Mouse (Mus musculus): ENCODE results near the gene Ankfn1. TPM values are rescaled to one million over a fixed set of nuclear protein-coding genes. Genes with fewer than 3 reads are reported as not detected.

Ankfn1 gene
- polyA plus RNA-seq, 1 experiment from 2014 or later, result 0.23 TPM

GRCm38 (mm10) chr11:89774913-89775312, 2.5 kb downstream of the Ankfn1 start:
- H3K9me3 ChIP-seq (replicated peaks; ENCODE audit: control insufficient read depth, low read length), result no peaks in the 10 kb centered on the region
- H3K36me3 ChIP-seq (ENCODE audit: control insufficient read depth, insufficient read depth, low read length), result no peaks in the 10 kb centered on the region
- H3K4me2 ChIP-seq, result no peak overlapping the region
- no peaks in the 10 kb centered on the region for H3K4me1 ChIP-seq (ENCODE audit: control insufficient read depth, insufficient read depth, low read length)
- H3K9ac ChIP-seq (ENCODE audit: low read depth, low read length), result no peak overlapping the region
- ATAC-seq (replicated peaks; ENCODE audit: insufficient number of reproducible peaks, low FRiP score, low TSS enrichment), result no peak
- no peaks in the 10 kb centered on the region for H3K27me3 ChIP-seq (ENCODE audit: control insufficient read depth, insufficient read depth, low read length)
- no peak overlapping the region for H3K4me3 ChIP-seq (ENCODE audit: low read depth, low read length)
- WGBS (ENCODE audit: insufficient replicate concordance), result 46% methylated on average over 3 of the region's 3 CpGs
- no peak overlapping the region for H3K27ac ChIP-seq (ENCODE audit: low read depth, low read length)

- Histone ChIP-seq H3K9me3 (replicated peaks; ENCODE audit: control insufficient read depth, low read length) (no peaks in the 10 kb centered on the region), H3K36me3 (ENCODE audit: control insufficient read depth, insufficient read depth, low read length) (no peaks in the 10 kb centered on the region), H3K4me3 (ENCODE audit: low read depth, low read length) (no peak overlapping the region), H3K4me2 (no peak overlapping the region), H3K9ac (ENCODE audit: low read depth, low read length) (no peak overlapping the region), H3K4me1 (ENCODE audit: control insufficient read depth, insufficient read depth, low read length) (no peaks in the 10 kb centered on the region), H3K27me3 (ENCODE audit: control insufficient read depth, insufficient read depth, low read length) (no peaks in the 10 kb centered on the region), H3K27ac (ENCODE audit: low read depth, low read length) (no peak overlapping the region)
- 84% methylated on average over 2 of the region's 2 CpGs for WGBS (ENCODE audit: insufficient replicate concordance)
- no peak for ATAC-seq (replicated peaks; ENCODE audit: insufficient number of reproducible peaks, low FRiP score, low TSS enrichment)
Observed at GRCm38 (mm10) chr11:89772941-89773340, 4.5 kb downstream of the Ankfn1 start.

GRCm38 (mm10) chr11:89765770-89766148, 11.7 kb downstream of the Ankfn1 start:
- Histone ChIP-seq H3K36me3 (ENCODE audit: control insufficient read depth, insufficient read depth, low read length) (no peaks in the 10 kb centered on the region), H3K27me3 (ENCODE audit: control insufficient read depth, insufficient read depth, low read length) (no peaks in the 10 kb centered on the region), H3K9ac (ENCODE audit: low read depth, low read length) (no peak overlapping the region), H3K9me3 (replicated peaks; ENCODE audit: control insufficient read depth, low read length) (no peaks in the 10 kb centered on the region), H3K27ac (ENCODE audit: low read depth, low read length) (no peak overlapping the region), H3K4me3 (ENCODE audit: low read depth, low read length) (no peak overlapping the region), H3K4me2 (no peak overlapping the region), H3K4me1 (ENCODE audit: control insufficient read depth, insufficient read depth, low read length) (no peaks in the 10 kb centered on the region)
- WGBS (ENCODE audit: insufficient replicate concordance), result 63% methylated on average over 2 of the region's 2 CpGs
- ATAC-seq (replicated peaks; ENCODE audit: insufficient number of reproducible peaks, low FRiP score, low TSS enrichment), result no peak

GRCm38 (mm10) chr11:89765014-89765769, 12.3 kb downstream of the Ankfn1 start:
- Histone ChIP-seq H3K4me2 (no peak overlapping the region), H3K9ac (ENCODE audit: low read depth, low read length) (no peak overlapping the region), H3K27ac (ENCODE audit: low read depth, low read length) (no peak overlapping the region), H3K4me1 (ENCODE audit: control insufficient read depth, insufficient read depth, low read length) (no peaks in the 10 kb centered on the region), H3K36me3 (ENCODE audit: control insufficient read depth, insufficient read depth, low read length) (no peaks in the 10 kb centered on the region), H3K27me3 (ENCODE audit: control insufficient read depth, insufficient read depth, low read length) (no peaks in the 10 kb centered on the region), H3K4me3 (ENCODE audit: low read depth, low read length) (no peak overlapping the region), H3K9me3 (replicated peaks; ENCODE audit: control insufficient read depth, low read length) (no peaks in the 10 kb centered on the region)
- 85% methylated on average over 2 of the region's 2 CpGs for WGBS (ENCODE audit: insufficient replicate concordance)
- no peak for ATAC-seq (replicated peaks; ENCODE audit: insufficient number of reproducible peaks, low FRiP score, low TSS enrichment)

GRCm38 (mm10) chr11:89733973-89734693, 43.3 kb downstream of the Ankfn1 start:
- ATAC-seq (replicated peaks; ENCODE audit: insufficient number of reproducible peaks, low FRiP score, low TSS enrichment), result no peak
- no peaks in the 10 kb centered on the region for H3K4me1 ChIP-seq (ENCODE audit: control insufficient read depth, insufficient read depth, low read length)
- H3K9ac ChIP-seq (ENCODE audit: low read depth, low read length), result no peak overlapping the region
- no peak overlapping the region for H3K4me2 ChIP-seq
- H3K36me3 ChIP-seq (ENCODE audit: control insufficient read depth, insufficient read depth, low read length), result no peaks in the 10 kb centered on the region
- 70% methylated on average over 10 of the region's 10 CpGs for WGBS (ENCODE audit: insufficient replicate concordance)
- H3K27ac ChIP-seq (ENCODE audit: low read depth, low read length), result no peak overlapping the region
- H3K27me3 ChIP-seq (ENCODE audit: control insufficient read depth, insufficient read depth, low read length), result no peaks in the 10 kb centered on the region
- no peaks in the 10 kb centered on the region for H3K9me3 ChIP-seq (replicated peaks; ENCODE audit: control insufficient read depth, low read length)
- H3K4me3 ChIP-seq (ENCODE audit: low read depth, low read length), result no peak overlapping the region

GRCm38 (mm10) chr11:89733526-89733925, 43.9 kb downstream of the Ankfn1 start:
- H3K27ac ChIP-seq (ENCODE audit: low read depth, low read length), result no peak overlapping the region
- no peaks in the 10 kb centered on the region for H3K36me3 ChIP-seq (ENCODE audit: control insufficient read depth, insufficient read depth, low read length)
- no peak overlapping the region for H3K4me2 ChIP-seq
- no peak overlapping the region for H3K9ac ChIP-seq (ENCODE audit: low read depth, low read length)
- 82% methylated on average over 7 of the region's 7 CpGs for WGBS (ENCODE audit: insufficient replicate concordance)
- ATAC-seq (replicated peaks; ENCODE audit: insufficient number of reproducible peaks, low FRiP score, low TSS enrichment), result no peak
- H3K4me3 ChIP-seq (ENCODE audit: low read depth, low read length), result no peak overlapping the region
- H3K9me3 ChIP-seq (replicated peaks; ENCODE audit: control insufficient read depth, low read length), result no peaks in the 10 kb centered on the region
- no peaks in the 10 kb centered on the region for H3K4me1 ChIP-seq (ENCODE audit: control insufficient read depth, insufficient read depth, low read length)
- H3K27me3 ChIP-seq (ENCODE audit: control insufficient read depth, insufficient read depth, low read length), result no peaks in the 10 kb centered on the region

- Histone ChIP-seq H3K9me3 (replicated peaks; ENCODE audit: control insufficient read depth, low read length) (no peaks in the 10 kb centered on the region), H3K4me2 (no peak overlapping the region)
Observed at GRCm38 (mm10) chr11:89720847-89721246, 56.6 kb downstream of the Ankfn1 start.

GRCm38 (mm10) chr11:89718491-89718982, 58.9 kb downstream of the Ankfn1 start:
- 85% methylated on average over 14 of the region's 14 CpGs for WGBS (ENCODE audit: insufficient replicate concordance)
- no peaks in the 10 kb centered on the region; the same call in 1 of the 2 replicates for H3K9me3 ChIP-seq (replicated peaks; ENCODE audit: control insufficient read depth, low read length)
- no peak for ATAC-seq (replicated peaks; ENCODE audit: insufficient number of reproducible peaks, low FRiP score, low TSS enrichment)
- no peak overlapping the region for H3K4me2 ChIP-seq
- no peak overlapping the region for H3K4me3 ChIP-seq (ENCODE audit: low read depth, low read length)
- H3K27ac ChIP-seq (ENCODE audit: low read depth, low read length), result no peak overlapping the region
- H3K4me1 ChIP-seq (ENCODE audit: control insufficient read depth, insufficient read depth, low read length), result no peaks in the 10 kb centered on the region
- no peaks in the 10 kb centered on the region for H3K27me3 ChIP-seq (ENCODE audit: control insufficient read depth, insufficient read depth, low read length)
- H3K36me3 ChIP-seq (ENCODE audit: control insufficient read depth, insufficient read depth, low read length), result no peaks in the 10 kb centered on the region
- H3K9ac ChIP-seq (ENCODE audit: low read depth, low read length), result no peak overlapping the region

More at GRCm38 (mm10) chr11:89720847-89721246, 56.6 kb downstream of the Ankfn1 start:
- H3K4me3 ChIP-seq (ENCODE audit: low read depth, low read length), result no peak overlapping the region
- ATAC-seq (replicated peaks; ENCODE audit: insufficient number of reproducible peaks, low FRiP score, low TSS enrichment), result no peak
- no peaks in the 10 kb centered on the region for H3K4me1 ChIP-seq (ENCODE audit: control insufficient read depth, insufficient read depth, low read length)
- no peaks in the 10 kb centered on the region for H3K27me3 ChIP-seq (ENCODE audit: control insufficient read depth, insufficient read depth, low read length)
- no peak overlapping the region for H3K27ac ChIP-seq (ENCODE audit: low read depth, low read length)
- H3K9ac ChIP-seq (ENCODE audit: low read depth, low read length), result no peak overlapping the region
- H3K36me3 ChIP-seq (ENCODE audit: control insufficient read depth, insufficient read depth, low read length), result no peaks in the 10 kb centered on the region
- 18% methylated on average over 5 of the region's 5 CpGs for WGBS (ENCODE audit: insufficient replicate concordance)

Data from heart, embryonic 11.5 days (tissue).